Mouse (Mus musculus) cerebellum, adult 2 months (tissue): ENCODE measurements around the gene Batf.

Source experiments
- CTCF ChIP-seq: fragments of 200-500 bp; IDR thresholded peaks from 2 replicates; pipeline ENCODE4 v1.5.1; 2011; ENCODE audit warnings: low read depth, mild to moderate bottlenecking, control low read depth, low read length, moderate library complexity, borderline replicate concordance; ENCODE audit not compliant: insufficient read depth
- POLR2A ChIP-seq: fragments of 200-500 bp; IDR thresholded peaks from 2 replicates; pipeline ENCODE4 v1.6.1; 2011; ENCODE audit warnings: low read length, control low read depth, borderline replicate concordance; ENCODE audit not compliant: insufficient read depth

DNA sequence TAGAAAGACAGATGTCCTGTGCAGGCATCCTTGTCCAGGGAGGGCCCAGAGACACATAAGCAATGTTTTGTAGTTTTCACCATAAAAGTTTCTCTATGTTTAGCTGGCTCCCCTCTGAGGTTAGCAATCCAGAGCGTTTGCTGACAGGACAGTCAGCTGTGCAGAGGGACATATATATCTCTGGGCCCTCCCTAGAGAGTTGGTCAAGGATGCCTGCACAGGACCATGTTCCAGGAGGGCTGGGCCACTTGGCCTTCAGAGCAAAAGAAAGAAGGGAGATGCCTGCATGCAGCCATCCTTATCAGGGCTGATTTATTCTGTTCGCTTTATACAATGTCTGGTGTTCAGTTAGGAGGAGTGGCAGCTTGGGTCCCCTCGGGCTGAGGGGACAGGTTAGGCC, 70.0 kb downstream of the Batf start:
- no peak for TF ChIP-seq CTCF
- no peak for TF ChIP-seq POLR2A
